Mouse (Mus musculus): ENCODE data around the gene Pld4. TPM values are rescaled to one million over a fixed set of nuclear protein-coding genes. Genes with fewer than 3 reads are reported as not detected.
A peak's percentile ranks its signal among the peaks of the same experiment; 100 is the strongest.

Pld4 gene
- polyA plus RNA-seq, 1 experiment from 2014 or later: 1.7 TPM

GRCm38 (mm10) chr12:112774026-112774425 lies 13.6 kb downstream of the Pld4 start:
- no peak overlapping the region for H3K4me3 ChIP-seq (ENCODE audit: low read depth, low read length)
- no peaks in the 10 kb centered on the region for H3K9me3 ChIP-seq (replicated peaks; ENCODE audit: control insufficient read depth, low read length)
- no peak overlapping the region for H3K4me2 ChIP-seq
- H3K36me3 ChIP-seq (ENCODE audit: control insufficient read depth, insufficient read depth, low read length): no peaks in the 10 kb centered on the region
- H3K9ac ChIP-seq (ENCODE audit: low read depth, low read length): no peak overlapping the region
- no peak overlapping the region for H3K27ac ChIP-seq (ENCODE audit: low read depth, low read length)
- H3K4me1 ChIP-seq (ENCODE audit: control insufficient read depth, insufficient read depth, low read length): 0 out of 2 replicates have a peak, but pooled peaks cover 9% of the 10 kb centered on the region
- no peak for ATAC-seq (replicated peaks; ENCODE audit: insufficient number of reproducible peaks, low FRiP score, low TSS enrichment)
- WGBS (ENCODE audit: insufficient replicate concordance): 72% methylated on average over 6 of the region's 6 CpGs
- H3K27me3 ChIP-seq (ENCODE audit: control insufficient read depth, insufficient read depth, low read length): no peaks in the 10 kb centered on the region; the same call in 1 of the 2 replicates

GRCm38 (mm10) chr12:112774481-112774880 lies 14.0 kb downstream of the Pld4 start:
- Histone ChIP-seq H3K4me2 (no peak overlapping the region), H3K9ac (ENCODE audit: low read depth, low read length) (no peak overlapping the region), H3K4me3 (ENCODE audit: low read depth, low read length) (no peak overlapping the region), H3K4me1 (ENCODE audit: control insufficient read depth, insufficient read depth, low read length) (0 out of 2 replicates have a peak, but pooled peaks cover 6% of the 10 kb centered on the region), H3K36me3 (ENCODE audit: control insufficient read depth, insufficient read depth, low read length) (no peaks in the 10 kb centered on the region), H3K27me3 (ENCODE audit: control insufficient read depth, insufficient read depth, low read length) (no peaks in the 10 kb centered on the region; the same call in 1 of the 2 replicates), H3K9me3 (replicated peaks; ENCODE audit: control insufficient read depth, low read length) (no peaks in the 10 kb centered on the region), H3K27ac (ENCODE audit: low read depth, low read length) (no peak overlapping the region)
- no peak for ATAC-seq (replicated peaks; ENCODE audit: insufficient number of reproducible peaks, low FRiP score, low TSS enrichment)
- 87% methylated on average over 10 of the region's 10 CpGs for WGBS (ENCODE audit: insufficient replicate concordance)

- no peak overlapping the region for H3K9ac ChIP-seq (ENCODE audit: low read depth, low read length)
- no peak overlapping the region for H3K4me2 ChIP-seq
- no peak overlapping the region for H3K4me3 ChIP-seq (ENCODE audit: low read depth, low read length)
- no peaks in the 10 kb centered on the region; the same call in 1 of the 2 replicates for H3K27me3 ChIP-seq (ENCODE audit: control insufficient read depth, insufficient read depth, low read length)
- H3K4me1 ChIP-seq (ENCODE audit: control insufficient read depth, insufficient read depth, low read length): peaks cover 23% of the 10 kb centered on the region
- ATAC-seq (replicated peaks; ENCODE audit: insufficient number of reproducible peaks, low FRiP score, low TSS enrichment): no peak
- WGBS (ENCODE audit: insufficient replicate concordance): 64% methylated on average over 8 of the region's 8 CpGs
- H3K9me3 ChIP-seq (replicated peaks; ENCODE audit: control insufficient read depth, low read length): no peaks in the 10 kb centered on the region
- no peak overlapping the region for H3K27ac ChIP-seq (ENCODE audit: low read depth, low read length)
- no peaks in the 10 kb centered on the region for H3K36me3 ChIP-seq (ENCODE audit: control insufficient read depth, insufficient read depth, low read length)
Observed at GRCm38 (mm10) chr12:112791026-112791425, 30.6 kb downstream of the Pld4 start.

- Histone ChIP-seq H3K4me2 (peak overlapping the region; percentile 44), H3K36me3 (ENCODE audit: control insufficient read depth, insufficient read depth, low read length) (no peaks in the 10 kb centered on the region), H3K4me1 (ENCODE audit: control insufficient read depth, insufficient read depth, low read length) (peaks cover 32% of the 10 kb centered on the region), H3K27ac (ENCODE audit: low read depth, low read length) (peak overlapping the region; percentile 46; the same call in 1 of the 2 replicates), H3K4me3 (ENCODE audit: low read depth, low read length) (no peak overlapping the region), H3K9me3 (replicated peaks; ENCODE audit: control insufficient read depth, low read length) (no peaks in the 10 kb centered on the region), H3K27me3 (ENCODE audit: control insufficient read depth, insufficient read depth, low read length) (peaks cover 4% of the 10 kb centered on the region; the same call in 1 of the 2 replicates), H3K9ac (ENCODE audit: low read depth, low read length) (peak overlapping the region; percentile 56; the same call in 1 of the 2 replicates)
- WGBS (ENCODE audit: insufficient replicate concordance): 52% methylated on average over 13 of the region's 13 CpGs
- 0 out of 2 replicates have a peak, but pooled peaks have one; percentile 47 for ATAC-seq (replicated peaks; ENCODE audit: insufficient number of reproducible peaks, low FRiP score, low TSS enrichment)
Observed at GRCm38 (mm10) chr12:112793601-112794355, 33.3 kb downstream of the Pld4 start.

- Histone ChIP-seq H3K9ac (ENCODE audit: low read depth, low read length) (peak overlapping the region; percentile 56; the same call in 1 of the 2 replicates), H3K4me2 (peak overlapping the region; percentile 44), H3K36me3 (ENCODE audit: control insufficient read depth, insufficient read depth, low read length) (no peaks in the 10 kb centered on the region), H3K9me3 (replicated peaks; ENCODE audit: control insufficient read depth, low read length) (no peaks in the 10 kb centered on the region), H3K27ac (ENCODE audit: low read depth, low read length) (peak overlapping the region; percentile 46; the same call in 1 of the 2 replicates), H3K27me3 (ENCODE audit: control insufficient read depth, insufficient read depth, low read length) (peaks cover 7% of the 10 kb centered on the region; the same call in 1 of the 2 replicates), H3K4me3 (ENCODE audit: low read depth, low read length) (no peak overlapping the region), H3K4me1 (ENCODE audit: control insufficient read depth, insufficient read depth, low read length) (peaks cover 32% of the 10 kb centered on the region)
- no peak for ATAC-seq (replicated peaks; ENCODE audit: insufficient number of reproducible peaks, low FRiP score, low TSS enrichment)
- 14% methylated on average over 7 of the region's 7 CpGs for WGBS (ENCODE audit: insufficient replicate concordance)
Observed at GRCm38 (mm10) chr12:112794356-112794816, 33.9 kb downstream of the Pld4 start.

DNA sequence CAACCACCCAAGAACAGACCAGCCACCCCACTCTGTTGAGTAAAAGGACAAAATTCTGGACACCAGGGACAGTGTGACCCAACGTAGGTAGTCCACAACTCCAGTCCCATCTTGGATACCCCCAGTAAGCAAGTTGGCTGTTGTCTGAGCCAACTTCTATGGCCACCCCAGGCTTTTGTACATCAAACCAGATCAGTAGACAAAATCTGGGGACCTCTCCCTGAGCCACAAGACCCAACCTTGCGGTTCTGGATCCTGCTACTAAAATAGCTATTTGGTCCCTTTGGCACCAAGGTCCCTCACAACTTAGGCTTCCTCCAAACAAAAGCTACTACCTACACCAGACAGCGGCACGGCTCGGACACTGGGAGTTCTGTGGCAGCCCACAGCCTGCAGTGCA lies 34.5 kb downstream of the Pld4 start:
- Histone ChIP-seq H3K27me3 (ENCODE audit: control insufficient read depth, insufficient read depth, low read length) (peaks cover 10% of the 10 kb centered on the region; the same call in 1 of the 2 replicates), H3K27ac (ENCODE audit: low read depth, low read length) (no peak overlapping the region), H3K4me1 (ENCODE audit: control insufficient read depth, insufficient read depth, low read length) (peaks cover 32% of the 10 kb centered on the region), H3K36me3 (ENCODE audit: control insufficient read depth, insufficient read depth, low read length) (no peaks in the 10 kb centered on the region), H3K9ac (ENCODE audit: low read depth, low read length) (no peak overlapping the region), H3K9me3 (replicated peaks; ENCODE audit: control insufficient read depth, low read length) (no peaks in the 10 kb centered on the region), H3K4me2 (peak overlapping the region; percentile 41), H3K4me3 (ENCODE audit: low read depth, low read length) (no peak overlapping the region; the same call in 1 of the 2 replicates)
- WGBS (ENCODE audit: insufficient replicate concordance): 84% methylated on average over 5 of the region's 5 CpGs
- no peak for ATAC-seq (replicated peaks; ENCODE audit: insufficient number of reproducible peaks, low FRiP score, low TSS enrichment)

- WGBS (ENCODE audit: insufficient replicate concordance): 56% methylated on average over 18 of the region's 18 CpGs
- Histone ChIP-seq H3K9ac (ENCODE audit: low read depth, low read length) (no peak overlapping the region), H3K4me3 (ENCODE audit: low read depth, low read length) (no peak overlapping the region), H3K4me1 (ENCODE audit: control insufficient read depth, insufficient read depth, low read length) (peaks cover 37% of the 10 kb centered on the region), H3K27me3 (ENCODE audit: control insufficient read depth, insufficient read depth, low read length) (peaks cover 13% of the 10 kb centered on the region), H3K4me2 (peak overlapping the region; percentile 41), H3K36me3 (ENCODE audit: control insufficient read depth, insufficient read depth, low read length) (no peaks in the 10 kb centered on the region), H3K27ac (ENCODE audit: low read depth, low read length) (no peak overlapping the region), H3K9me3 (replicated peaks; ENCODE audit: control insufficient read depth, low read length) (no peaks in the 10 kb centered on the region)
- ATAC-seq (replicated peaks; ENCODE audit: insufficient number of reproducible peaks, low FRiP score, low TSS enrichment): peak; percentile 27; the same call in 1 of the 2 replicates
Observed at GRCm38 (mm10) chr12:112795466-112796104, 35.1 kb downstream of the Pld4 start.

- no peak for ATAC-seq (replicated peaks; ENCODE audit: insufficient number of reproducible peaks, low FRiP score, low TSS enrichment)
- Histone ChIP-seq H3K4me2 (no peak overlapping the region), H3K4me3 (ENCODE audit: low read depth, low read length) (no peak overlapping the region), H3K27ac (ENCODE audit: low read depth, low read length) (no peak overlapping the region), H3K4me1 (ENCODE audit: control insufficient read depth, insufficient read depth, low read length) (peaks cover 42% of the 10 kb centered on the region), H3K9me3 (replicated peaks; ENCODE audit: control insufficient read depth, low read length) (no peaks in the 10 kb centered on the region), H3K36me3 (ENCODE audit: control insufficient read depth, insufficient read depth, low read length) (no peaks in the 10 kb centered on the region), H3K27me3 (ENCODE audit: control insufficient read depth, insufficient read depth, low read length) (peaks cover 26% of the 10 kb centered on the region), H3K9ac (ENCODE audit: low read depth, low read length) (0 out of 2 replicates have a peak overlapping the region, but pooled peaks have one; percentile 39)
- 40% methylated on average over 17 of the region's 17 CpGs for WGBS (ENCODE audit: insufficient replicate concordance)
Observed at GRCm38 (mm10) chr12:112796551-112797510, 36.4 kb downstream of the Pld4 start.
